Mouse (Mus musculus) olfactory bulb, adult 2 months (tissue): Measurements from ENCODE around the gene Sec14l1.

Experiments used
- CTCF ChIP-seq: fragments of 200-500 bp; IDR thresholded peaks from 2 replicates; pipeline ENCODE4 v1.5.1; 2012; ENCODE audit warnings: low read depth, mild to moderate bottlenecking, low read length, moderate library complexity; ENCODE audit not compliant: insufficient read depth
- POLR2A ChIP-seq: fragments of 200-500 bp; IDR thresholded peaks from 2 replicates; pipeline ENCODE4 v1.6.1; 2012; ENCODE audit warnings: mild to moderate bottlenecking, low read depth, low read length, moderate library complexity; ENCODE audit not compliant: insufficient read depth

DNA sequence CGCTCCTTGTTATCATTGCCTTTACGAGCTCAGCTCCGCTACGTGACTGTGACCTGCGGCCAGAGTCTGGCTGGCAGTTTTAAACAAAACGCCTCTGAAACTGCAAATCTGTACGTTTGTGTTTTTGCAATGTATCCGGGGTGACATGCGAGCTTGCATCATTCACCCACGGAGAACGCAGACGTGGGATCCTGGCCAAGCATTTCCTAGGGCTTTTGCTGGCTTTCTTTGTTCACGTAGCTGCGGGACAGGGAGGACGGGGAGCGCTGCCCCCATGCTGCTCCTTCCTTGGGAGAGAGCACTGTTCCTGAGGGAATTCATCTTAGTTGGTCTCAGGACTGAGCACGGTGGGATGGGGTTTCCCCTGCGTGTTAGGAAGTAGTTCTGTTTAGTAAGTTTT, 2.4 kb downstream of the Sec14l1 start:
- TF ChIP-seq CTCF (no peak), POLR2A (no peak)
